Mouse (Mus musculus): ENCODE measurements around the gene Blvra. TPM values are rescaled to one million over a fixed set of nuclear protein-coding genes. Genes with fewer than 3 reads are reported as not detected.
"Not testable (repeated sequence)": the region's sequence is repeated elsewhere in the genome, so short reads cannot be mapped to it uniquely, and the experiment has no call there.

Blvra gene
- polyA plus RNA-seq, 1 experiment from 2014 or later: 63.9 TPM

DNA sequence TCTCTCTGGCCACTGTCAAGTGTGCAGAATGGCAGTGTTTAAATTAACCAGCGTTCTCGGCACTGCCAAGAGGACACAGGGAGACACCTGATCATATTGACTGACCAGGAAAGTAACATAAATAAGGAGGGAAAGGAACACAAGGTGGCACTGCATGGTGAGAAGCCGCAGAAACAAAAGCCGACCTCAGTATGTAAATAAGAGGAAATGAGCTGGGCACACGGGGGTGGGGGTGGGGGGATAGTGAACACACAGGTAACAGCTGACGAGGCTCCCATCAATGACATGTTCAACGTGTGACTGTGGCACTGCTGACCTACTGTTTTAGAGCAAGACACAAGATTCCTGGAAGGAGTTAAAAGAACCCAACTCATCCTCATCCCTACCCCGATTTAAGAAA, 60.9 kb downstream of the Blvra start:
- H3K9me3 ChIP-seq (ENCODE audit: control insufficient read depth, low read length): no peaks in the 10 kb centered on the region
- no peak for ATAC-seq
- no peak overlapping the region for H3K4me2 ChIP-seq (ENCODE audit: low read depth, low read length)
- 61% methylated on average over 8 of the region's 8 CpGs for WGBS
- no peak overlapping the region for H3K9ac ChIP-seq (ENCODE audit: low read depth, low read length)
- no peaks in the 10 kb centered on the region for H3K27me3 ChIP-seq (replicated peaks; ENCODE audit: control insufficient read depth, insufficient read depth, low read length)
- no peak overlapping the region for H3K27ac ChIP-seq (ENCODE audit: low read length)
- H3K36me3 ChIP-seq (ENCODE audit: control insufficient read depth, insufficient read depth, low read length): no peaks in the 10 kb centered on the region
- no peak overlapping the region for H3K4me3 ChIP-seq (ENCODE audit: low read length)
- peaks cover 13% of the 10 kb centered on the region for H3K4me1 ChIP-seq (ENCODE audit: control insufficient read depth, insufficient read depth, low read length)

DNA sequence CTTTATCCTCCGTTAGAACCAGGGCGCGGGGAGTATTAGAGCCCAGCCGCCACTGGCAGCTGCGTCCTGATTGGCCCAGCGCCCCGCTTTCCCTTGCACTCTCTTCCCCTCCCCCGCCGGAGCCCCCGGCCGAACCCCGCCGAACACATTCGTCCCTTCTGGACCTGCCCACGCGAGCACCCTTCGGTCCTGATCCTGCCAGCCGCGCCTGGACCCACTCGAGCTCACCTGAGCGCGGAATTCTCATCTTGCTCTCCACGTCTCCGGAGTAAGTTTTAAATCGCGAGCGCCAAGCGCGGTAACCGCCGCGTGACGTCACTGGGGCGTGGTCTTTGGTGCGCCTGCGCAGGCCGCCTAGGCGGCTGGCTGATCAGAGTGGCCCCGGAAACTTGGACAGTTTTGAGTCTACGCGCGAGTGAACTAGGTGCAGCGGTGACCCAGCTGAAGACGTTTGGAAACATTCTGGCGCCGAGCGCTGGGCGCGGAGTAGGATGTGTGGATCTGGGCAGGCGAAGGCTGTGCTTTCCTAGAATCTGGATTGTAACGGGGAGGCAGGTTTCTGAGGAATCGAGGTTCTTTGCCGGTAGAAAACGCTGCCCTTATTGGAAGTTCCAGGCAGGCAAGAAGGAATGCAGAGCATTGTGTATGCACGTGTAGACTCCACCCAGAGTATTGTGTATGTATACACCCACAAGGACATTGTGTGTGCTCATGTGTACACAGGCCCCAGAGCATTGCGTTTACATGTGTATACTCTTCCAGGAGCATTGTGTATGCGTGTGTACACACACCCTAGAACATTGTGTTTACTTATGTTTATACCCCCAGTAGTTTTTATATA, 63.4 kb downstream of the Blvra start, which contains the start of gene Ncaph:
Gene Ncaph (minus strand): TSS at position 334 of the 841 bp plus-strand sequence.
- peaks cover 27% of the 10 kb centered on the region for H3K4me1 ChIP-seq (ENCODE audit: control insufficient read depth, insufficient read depth, low read length)
- WGBS: under 1% methylated on average over 57 of the region's 57 CpGs
- peak within 1 kb of the TSS; percentile 68 for H3K4me3 ChIP-seq (ENCODE audit: low read length)
- H3K36me3 ChIP-seq (ENCODE audit: control insufficient read depth, insufficient read depth, low read length): no peaks in the 10 kb centered on the region
- H3K4me2 ChIP-seq (ENCODE audit: low read depth, low read length): peak within 1 kb of the TSS; percentile 82
- peak within 1 kb of the TSS; percentile 89 for H3K27ac ChIP-seq (ENCODE audit: low read length)
- H3K27me3 ChIP-seq (replicated peaks; ENCODE audit: control insufficient read depth, insufficient read depth, low read length): no peaks in the 10 kb centered on the region
- peak within 1 kb of the TSS; percentile 78 for H3K9ac ChIP-seq (ENCODE audit: low read depth, low read length)
- H3K9me3 ChIP-seq (ENCODE audit: control insufficient read depth, low read length): no peaks in the 10 kb centered on the region
- peak; percentile 93 for ATAC-seq

DNA sequence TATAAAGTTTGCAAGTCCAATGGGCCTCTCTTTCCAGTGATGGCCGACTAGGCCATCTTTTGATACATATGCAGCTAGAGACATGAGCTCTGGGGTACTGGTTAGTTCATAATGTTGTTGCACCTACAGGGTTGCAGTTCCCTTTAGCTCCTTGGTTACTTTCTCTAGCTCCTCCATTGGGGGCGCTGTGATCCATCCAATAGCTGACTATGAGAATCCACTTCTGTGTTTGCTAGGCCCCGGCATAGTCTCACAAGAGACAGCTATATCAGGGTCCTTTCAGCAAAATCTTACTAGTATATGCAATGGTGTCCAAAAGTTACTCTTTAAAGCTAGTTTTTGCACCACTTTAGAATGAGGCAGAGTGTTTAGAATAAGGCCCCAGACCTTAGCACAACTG, 64.8 kb downstream of the Blvra start:
- H3K9me3 ChIP-seq (ENCODE audit: control insufficient read depth, low read length); H3K4me3 ChIP-seq (ENCODE audit: low read length); H3K36me3 ChIP-seq (ENCODE audit: control insufficient read depth, insufficient read depth, low read length); H3K9ac ChIP-seq (ENCODE audit: low read depth, low read length); ATAC-seq; H3K4me2 ChIP-seq (ENCODE audit: low read depth, low read length); H3K27ac ChIP-seq (ENCODE audit: low read length); H3K27me3 ChIP-seq (replicated peaks; ENCODE audit: control insufficient read depth, insufficient read depth, low read length): not testable (repeated sequence)
- peaks cover 27% of the 10 kb centered on the region for H3K4me1 ChIP-seq (ENCODE audit: control insufficient read depth, insufficient read depth, low read length)
- WGBS: 44% methylated on average over 2 of the region's 3 CpGs

DNA sequence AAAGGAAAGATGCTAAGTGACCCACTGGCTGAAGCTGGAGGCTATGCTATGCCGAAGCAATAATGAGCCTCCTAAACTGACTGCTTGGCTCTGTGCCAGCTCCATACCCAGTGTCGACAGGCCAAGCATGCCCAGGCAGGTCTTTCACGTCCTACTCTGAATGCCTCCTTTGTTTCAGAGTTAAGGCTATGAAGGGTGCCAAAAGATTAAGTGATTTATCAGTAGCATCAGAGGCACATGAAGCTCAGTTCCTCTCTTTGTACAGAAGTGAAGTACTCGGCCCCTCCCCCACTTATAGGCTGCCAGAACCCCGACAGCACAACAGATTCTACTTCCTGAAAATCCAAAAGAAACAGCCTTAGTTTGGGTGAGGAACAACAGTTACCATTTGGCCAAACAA, 66.5 kb downstream of the Blvra start:
- peaks cover 24% of the 10 kb centered on the region for H3K4me1 ChIP-seq (ENCODE audit: control insufficient read depth, insufficient read depth, low read length)
- ATAC-seq: peak; percentile 52
- H3K9ac ChIP-seq (ENCODE audit: low read depth, low read length): no peak overlapping the region
- 9% methylated on average over 5 of the region's 5 CpGs for WGBS
- no peaks in the 10 kb centered on the region for H3K9me3 ChIP-seq (ENCODE audit: control insufficient read depth, low read length)
- H3K27me3 ChIP-seq (replicated peaks; ENCODE audit: control insufficient read depth, insufficient read depth, low read length): no peaks in the 10 kb centered on the region
- peaks cover 6% of the 10 kb centered on the region for H3K36me3 ChIP-seq (ENCODE audit: control insufficient read depth, insufficient read depth, low read length)
- no peak overlapping the region for H3K4me3 ChIP-seq (ENCODE audit: low read length)
- peak overlapping the region; percentile 40; the same call in 1 of the 2 replicates for H3K27ac ChIP-seq (ENCODE audit: low read length)
- H3K4me2 ChIP-seq (ENCODE audit: low read depth, low read length): no peak overlapping the region

DNA sequence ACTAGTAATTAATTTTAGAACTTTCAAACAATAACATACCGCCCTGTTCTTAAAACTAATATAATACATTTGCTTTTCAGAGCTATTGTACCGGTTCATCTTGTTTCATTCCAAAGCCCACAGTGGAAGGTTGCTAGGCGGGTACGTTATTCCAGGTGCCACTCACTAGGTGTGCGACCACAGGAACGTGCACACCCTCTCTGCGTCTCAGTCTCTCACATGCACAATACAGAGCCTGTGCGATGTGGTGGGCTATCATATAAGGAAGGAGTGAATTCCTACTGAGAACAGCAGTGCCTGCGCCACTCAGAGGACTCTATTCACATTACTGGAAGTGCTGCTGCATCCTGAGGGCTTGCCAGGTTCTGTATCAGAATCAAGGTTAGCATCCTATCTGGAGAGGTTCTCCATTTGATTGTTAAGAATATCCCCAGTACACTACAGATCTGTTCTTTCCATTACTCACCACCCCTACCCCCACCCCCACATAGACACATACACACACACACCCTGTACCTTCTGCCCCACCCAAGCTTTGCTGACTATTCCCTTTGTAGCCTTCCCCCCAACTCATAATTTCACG, 67.5 kb downstream of the Blvra start:
- no peak overlapping the region for H3K9ac ChIP-seq (ENCODE audit: low read depth, low read length)
- H3K36me3 ChIP-seq (ENCODE audit: control insufficient read depth, insufficient read depth, low read length): peaks cover 6% of the 10 kb centered on the region
- no peak overlapping the region for H3K27ac ChIP-seq (ENCODE audit: low read length)
- WGBS: 69% methylated on average over 10 of the region's 10 CpGs
- H3K4me1 ChIP-seq (ENCODE audit: control insufficient read depth, insufficient read depth, low read length): peaks cover 25% of the 10 kb centered on the region
- no peak overlapping the region for H3K4me3 ChIP-seq (ENCODE audit: low read length)
- ATAC-seq: no peak
- H3K9me3 ChIP-seq (ENCODE audit: control insufficient read depth, low read length): no peaks in the 10 kb centered on the region
- no peak overlapping the region for H3K4me2 ChIP-seq (ENCODE audit: low read depth, low read length)
- no peaks in the 10 kb centered on the region for H3K27me3 ChIP-seq (replicated peaks; ENCODE audit: control insufficient read depth, insufficient read depth, low read length)

DNA sequence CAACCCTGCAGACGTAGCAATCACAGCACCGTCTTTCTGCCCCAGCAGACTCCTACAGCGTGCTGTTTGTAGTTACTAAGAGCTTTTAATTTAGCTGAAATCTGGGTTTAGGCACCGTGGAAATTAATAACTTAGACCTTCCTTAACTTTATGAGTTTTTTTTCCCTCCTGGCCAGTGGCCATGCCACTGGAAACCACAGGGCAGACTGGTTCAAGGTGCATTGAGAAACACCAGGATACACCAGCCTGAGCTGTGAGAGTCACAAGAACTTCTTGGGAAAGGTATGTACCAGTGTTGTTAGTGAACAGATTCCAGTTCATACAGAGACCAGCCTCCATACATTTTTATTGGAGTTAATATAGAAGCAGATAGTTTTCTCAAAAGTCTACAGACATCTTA, 68.0 kb downstream of the Blvra start:
- Histone ChIP-seq H3K27ac (ENCODE audit: low read length) (no peak overlapping the region), H3K4me3 (ENCODE audit: low read length) (no peak overlapping the region), H3K4me2 (ENCODE audit: low read depth, low read length) (no peak overlapping the region), H3K36me3 (ENCODE audit: control insufficient read depth, insufficient read depth, low read length) (peaks cover 6% of the 10 kb centered on the region), H3K9me3 (ENCODE audit: control insufficient read depth, low read length) (no peaks in the 10 kb centered on the region), H3K9ac (ENCODE audit: low read depth, low read length) (no peak overlapping the region), H3K27me3 (replicated peaks; ENCODE audit: control insufficient read depth, insufficient read depth, low read length) (no peaks in the 10 kb centered on the region), H3K4me1 (ENCODE audit: control insufficient read depth, insufficient read depth, low read length) (peaks cover 25% of the 10 kb centered on the region)
- 81% methylated on average over 4 of the region's 4 CpGs for WGBS
- no peak for ATAC-seq

DNA sequence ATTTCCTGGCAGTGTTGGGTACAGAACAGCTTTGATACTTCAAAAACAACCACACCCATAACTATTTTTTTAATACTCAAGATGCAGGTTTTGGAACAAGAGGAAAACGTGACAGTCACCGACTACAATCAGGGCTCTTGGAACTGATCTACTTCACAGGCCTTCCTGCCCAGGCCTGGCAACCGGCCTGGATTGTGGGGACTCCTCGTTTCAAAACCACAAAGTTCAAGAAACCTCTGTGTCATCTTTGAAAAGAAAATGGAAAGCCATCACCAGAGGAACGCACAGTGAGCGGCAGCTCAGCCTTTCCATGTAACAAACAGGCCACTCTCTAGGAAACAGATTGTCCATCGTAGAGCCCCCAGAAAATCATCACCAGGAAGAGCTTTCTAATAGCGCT, 68.6 kb downstream of the Blvra start:
- Histone ChIP-seq H3K9me3 (ENCODE audit: control insufficient read depth, low read length) (no peaks in the 10 kb centered on the region), H3K4me3 (ENCODE audit: low read length) (no peak overlapping the region), H3K4me1 (ENCODE audit: control insufficient read depth, insufficient read depth, low read length) (peaks cover 30% of the 10 kb centered on the region), H3K27me3 (replicated peaks; ENCODE audit: control insufficient read depth, insufficient read depth, low read length) (no peaks in the 10 kb centered on the region), H3K36me3 (ENCODE audit: control insufficient read depth, insufficient read depth, low read length) (peaks cover 6% of the 10 kb centered on the region), H3K27ac (ENCODE audit: low read length) (no peak overlapping the region), H3K4me2 (ENCODE audit: low read depth, low read length) (no peak overlapping the region), H3K9ac (ENCODE audit: low read depth, low read length) (no peak overlapping the region)
- 92% methylated on average over 8 of the region's 8 CpGs for WGBS
- ATAC-seq: no peak

DNA sequence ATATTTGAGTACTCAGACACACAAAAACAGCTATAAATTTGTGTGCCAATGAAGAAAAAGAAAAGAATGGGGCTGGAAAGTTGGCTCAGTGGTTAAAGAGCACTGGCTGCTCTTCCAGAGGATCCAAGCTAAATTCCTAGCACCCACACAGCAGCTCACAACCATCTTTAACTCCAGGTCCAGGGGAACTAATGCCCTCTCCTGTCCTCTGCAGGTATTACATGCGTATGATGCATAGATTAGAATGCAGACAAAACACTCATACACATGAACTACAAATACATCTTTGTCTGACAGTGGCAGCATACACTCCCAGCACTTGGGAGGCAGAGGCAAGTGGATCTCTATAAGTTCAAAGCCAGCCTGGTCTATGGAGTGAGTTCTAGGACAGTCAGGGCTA, 69.1 kb downstream of the Blvra start:
- H3K9me3 ChIP-seq (ENCODE audit: control insufficient read depth, low read length): no peaks in the 10 kb centered on the region
- peaks cover 30% of the 10 kb centered on the region for H3K4me1 ChIP-seq (ENCODE audit: control insufficient read depth, insufficient read depth, low read length)
- no peak for ATAC-seq
- no peak overlapping the region for H3K9ac ChIP-seq (ENCODE audit: low read depth, low read length)
- peaks cover 6% of the 10 kb centered on the region for H3K36me3 ChIP-seq (ENCODE audit: control insufficient read depth, insufficient read depth, low read length)
- H3K4me3 ChIP-seq (ENCODE audit: low read length): no peak overlapping the region
- no peaks in the 10 kb centered on the region for H3K27me3 ChIP-seq (replicated peaks; ENCODE audit: control insufficient read depth, insufficient read depth, low read length)
- 96% methylated on average over 1 of the region's 1 CpGs for WGBS
- H3K27ac ChIP-seq (ENCODE audit: low read length): no peak overlapping the region
- H3K4me2 ChIP-seq (ENCODE audit: low read depth, low read length): no peak overlapping the region

DNA sequence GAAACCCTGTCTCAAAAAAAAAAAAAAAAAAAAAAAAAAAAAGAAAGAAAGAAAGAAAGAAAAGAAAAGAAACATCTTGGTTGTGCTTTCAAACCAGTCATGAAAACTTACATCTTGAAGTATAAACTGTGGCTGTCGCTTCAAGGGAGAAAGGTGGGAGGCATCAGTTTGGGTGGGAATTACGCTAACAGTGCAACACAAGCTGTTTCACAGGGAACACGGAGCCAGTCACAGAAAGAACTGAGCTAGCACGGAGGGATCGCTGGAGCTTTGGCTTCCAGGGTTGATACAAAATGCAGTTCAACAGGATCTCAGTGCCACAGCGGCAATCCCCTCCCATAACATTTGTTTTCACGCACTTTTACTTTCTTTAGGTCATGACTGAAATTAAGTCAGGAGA, 69.5 kb downstream of the Blvra start:
- WGBS: 93% methylated on average over 7 of the region's 7 CpGs
- H3K27ac ChIP-seq (ENCODE audit: low read length): no peak overlapping the region
- ATAC-seq: no peak
- H3K9ac ChIP-seq (ENCODE audit: low read depth, low read length): no peak overlapping the region
- H3K36me3 ChIP-seq (ENCODE audit: control insufficient read depth, insufficient read depth, low read length): peaks cover 6% of the 10 kb centered on the region
- peaks cover 30% of the 10 kb centered on the region for H3K4me1 ChIP-seq (ENCODE audit: control insufficient read depth, insufficient read depth, low read length)
- H3K9me3 ChIP-seq (ENCODE audit: control insufficient read depth, low read length): no peaks in the 10 kb centered on the region
- no peaks in the 10 kb centered on the region for H3K27me3 ChIP-seq (replicated peaks; ENCODE audit: control insufficient read depth, insufficient read depth, low read length)
- no peak overlapping the region for H3K4me2 ChIP-seq (ENCODE audit: low read depth, low read length)
- H3K4me3 ChIP-seq (ENCODE audit: low read length): no peak overlapping the region
